Mouse (Mus musculus): ENCODE measurements around the gene Trpm3. TPM values are rescaled to one million over a fixed set of nuclear protein-coding genes. Genes with fewer than 3 reads are reported as not detected.

The Trpm3 gene
- total RNA-seq (2021) = 1.1 and 2.1 TPM in 2 replicates
- long read RNA-seq, experiment 1, partial matches to known transcripts = 0 of 2 reads
- long read RNA-seq, experiment 1, other reads (novel, unspliced or antisense) = 2 of 2 reads
- long read RNA-seq, experiment 2, partial matches to known transcripts = 0 of 7 reads
- long read RNA-seq, experiment 2, other reads (novel, unspliced or antisense) = 7 of 7 reads

DNA sequence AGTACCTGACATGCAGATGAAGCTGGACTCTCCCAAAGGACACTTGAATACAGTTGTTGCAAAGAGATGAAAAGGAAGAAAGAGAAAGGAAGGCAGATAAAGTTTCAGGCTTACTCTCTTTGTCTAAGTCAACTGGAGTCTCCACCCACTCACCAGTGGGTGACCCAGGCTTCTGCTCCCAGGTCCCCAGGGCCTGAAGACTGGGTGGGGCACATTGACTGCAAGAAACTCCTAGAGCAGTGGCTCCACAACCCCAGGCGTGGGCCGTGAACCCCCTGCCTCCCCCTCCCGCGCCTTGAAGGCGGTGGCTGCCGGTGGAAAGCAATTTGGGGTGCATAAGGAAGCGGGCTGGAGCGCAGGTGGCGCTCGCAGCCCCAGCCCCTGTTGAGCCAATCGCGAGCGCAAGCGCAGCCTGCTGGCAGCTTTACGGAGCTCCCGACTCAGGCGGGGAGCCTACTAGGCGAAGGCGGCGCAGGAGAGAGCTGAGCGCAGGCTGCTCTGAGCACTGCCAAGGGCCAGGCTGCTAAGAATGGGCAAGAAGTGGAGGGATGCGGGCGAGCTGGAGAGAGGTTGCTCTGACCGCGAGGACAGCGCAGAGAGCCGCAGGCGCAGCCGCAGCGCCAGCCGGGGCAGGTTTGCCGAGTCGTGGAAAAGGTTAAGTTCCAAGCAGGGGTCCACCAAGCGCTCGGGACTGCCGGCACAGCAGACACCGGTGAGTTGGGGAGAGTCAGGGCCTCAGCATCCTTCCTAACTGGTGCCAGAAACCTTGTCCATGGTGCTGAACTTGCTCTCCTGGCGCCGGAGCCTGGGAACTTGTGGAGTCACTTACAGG, at the start of gene Trpm3:
Gene Trpm3 (plus strand): TSS at position 457 of the 832 bp plus-strand sequence.
- peak; percentile 73 for DNase-seq

GRCm38 (mm10) chr19:22100582-22100981, 38.3 kb upstream of the Trpm3 start:
- DNase-seq = no peak

DNA sequence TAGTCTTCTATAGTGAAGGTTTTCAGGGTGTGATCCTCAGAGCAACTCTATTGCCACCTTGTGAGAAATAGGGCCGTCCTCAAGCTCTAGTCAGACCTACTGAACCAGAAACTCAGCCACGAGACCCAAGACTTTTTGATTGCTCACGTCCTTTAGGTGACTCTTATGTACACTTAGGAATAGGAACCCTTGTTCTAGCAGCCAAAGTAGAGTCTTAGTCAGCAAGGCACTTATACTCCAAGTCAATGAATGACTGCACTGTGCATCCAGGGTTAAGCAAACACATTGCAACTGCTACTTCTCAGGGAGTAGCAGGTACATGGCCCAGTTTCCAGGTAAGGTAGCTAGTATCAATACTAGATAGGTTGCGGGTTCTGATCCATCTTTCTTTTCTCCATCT, 35.0 kb upstream of the Trpm3 start:
- no peak for DNase-seq

DNA sequence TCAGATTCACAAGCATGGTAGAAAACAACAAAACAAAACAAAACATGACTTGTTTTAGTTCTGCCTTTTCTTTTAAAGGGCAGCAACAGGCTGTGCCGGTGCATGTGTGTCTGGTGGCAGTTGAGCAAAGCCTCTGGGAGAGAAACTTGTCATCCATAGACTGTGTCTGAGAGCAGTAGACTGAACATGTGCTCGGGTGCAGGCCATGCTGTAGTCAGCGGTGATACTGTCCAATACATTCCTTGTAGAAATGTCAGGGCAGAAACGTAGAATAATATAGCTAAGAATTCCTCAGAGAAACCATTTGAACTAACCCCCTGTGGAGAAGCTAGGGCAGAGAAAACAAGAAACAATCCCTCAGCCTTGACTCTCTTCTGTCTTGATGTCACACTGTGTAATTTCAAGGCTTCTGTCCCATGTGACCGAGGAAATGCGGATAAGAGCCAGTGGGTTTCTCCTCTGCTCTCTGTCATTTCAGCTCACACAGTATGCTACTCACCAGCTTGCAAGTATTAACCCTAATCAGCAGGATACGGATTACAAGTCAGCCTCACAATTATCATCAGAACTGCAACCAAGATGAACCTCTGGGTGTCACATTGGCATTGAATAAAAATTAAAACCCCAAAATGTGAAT, 33.9 kb upstream of the Trpm3 start:
- no peak for DNase-seq

DNA sequence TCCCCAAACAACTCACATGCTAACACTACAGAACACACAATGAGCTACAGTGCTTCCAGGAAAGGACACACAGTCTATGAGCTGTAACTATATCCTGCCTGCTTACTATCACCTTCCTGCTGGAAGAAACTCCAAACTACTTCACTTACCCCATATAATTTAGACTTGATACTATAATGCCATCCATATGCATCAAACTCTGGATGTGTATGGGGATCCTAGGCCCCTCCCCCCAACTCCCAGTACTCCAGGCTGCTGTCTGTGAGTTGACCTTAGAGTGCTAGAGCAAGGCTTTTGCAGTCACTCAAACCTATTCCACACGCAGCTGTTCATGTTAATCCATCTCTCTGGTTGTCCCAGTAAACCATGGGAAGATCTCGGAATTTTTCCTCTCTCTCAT, 33.2 kb upstream of the Trpm3 start:
- no peak for DNase-seq

DNA sequence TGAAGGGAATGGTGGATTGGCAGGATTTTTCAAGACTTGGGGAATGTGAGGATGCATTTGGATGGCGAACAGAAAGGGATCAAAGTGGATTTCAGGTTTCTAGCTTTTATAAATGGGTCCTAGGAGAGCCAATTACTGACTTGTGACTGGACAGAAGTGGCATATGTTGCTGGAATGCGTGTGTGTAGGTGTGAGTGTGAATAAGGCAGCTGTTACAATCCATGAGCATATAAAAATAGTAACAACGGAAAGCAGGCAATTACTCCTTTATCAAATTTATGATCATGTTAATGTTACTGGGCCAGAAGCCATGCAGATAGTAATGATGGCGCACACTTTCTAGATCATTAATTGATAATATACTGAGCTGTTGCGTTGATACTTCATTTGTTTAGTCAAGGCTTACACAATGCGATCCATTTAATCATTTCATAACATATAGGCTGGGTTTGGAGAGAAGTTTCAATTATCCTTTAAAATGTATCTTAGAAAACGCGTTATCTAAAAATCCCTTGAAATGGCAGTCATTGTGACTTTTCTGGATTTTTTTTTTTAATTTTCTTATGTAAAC, 29.9 kb upstream of the Trpm3 start:
- DNase-seq = no peak

- no peak for DNase-seq
Measured at GRCm38 (mm10) chr19:22120976-22121375, 17.9 kb upstream of the Trpm3 start.

DNA sequence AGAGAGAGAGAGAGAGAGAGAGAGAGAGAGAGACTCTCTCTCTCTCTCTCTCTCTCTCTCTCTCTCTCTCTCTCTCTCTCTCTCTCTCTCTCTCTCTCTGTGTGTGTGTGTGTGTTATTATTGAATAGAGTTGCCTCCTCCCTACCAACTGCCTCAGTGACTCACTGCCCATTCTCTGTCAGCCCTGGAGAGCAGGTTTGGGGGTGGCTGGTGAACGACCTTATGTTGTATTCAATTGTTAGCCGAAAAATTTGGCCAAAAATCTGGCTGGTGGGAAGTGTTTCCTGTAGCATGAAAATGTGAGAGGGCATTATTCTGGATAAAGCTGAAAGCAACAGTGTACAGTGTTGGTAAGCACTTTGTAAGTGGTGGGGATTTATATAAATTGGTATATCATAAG, 17.2 kb upstream of the Trpm3 start:
- DNase-seq = no peak

DNA sequence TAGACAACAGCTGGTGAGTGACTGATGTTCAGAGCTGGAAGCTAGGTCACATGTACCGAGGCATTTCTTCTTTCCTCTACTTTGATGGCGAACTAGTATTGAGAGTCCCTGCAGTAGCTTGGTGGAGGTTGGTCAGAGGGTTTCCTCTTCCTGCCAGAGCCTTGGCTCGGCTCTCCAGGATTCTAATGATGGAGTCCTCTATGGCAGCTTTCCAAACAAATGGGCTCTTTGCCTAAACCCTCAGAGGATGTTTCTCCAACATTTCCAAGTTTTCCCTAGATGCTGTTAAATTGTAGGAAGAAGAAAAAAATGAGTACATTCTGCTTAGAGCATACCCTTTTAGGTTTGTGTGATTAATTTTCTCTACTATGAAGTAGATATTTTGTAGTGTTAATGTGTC, 6.2 kb upstream of the Trpm3 start:
- peak; percentile 7 for DNase-seq

DNA sequence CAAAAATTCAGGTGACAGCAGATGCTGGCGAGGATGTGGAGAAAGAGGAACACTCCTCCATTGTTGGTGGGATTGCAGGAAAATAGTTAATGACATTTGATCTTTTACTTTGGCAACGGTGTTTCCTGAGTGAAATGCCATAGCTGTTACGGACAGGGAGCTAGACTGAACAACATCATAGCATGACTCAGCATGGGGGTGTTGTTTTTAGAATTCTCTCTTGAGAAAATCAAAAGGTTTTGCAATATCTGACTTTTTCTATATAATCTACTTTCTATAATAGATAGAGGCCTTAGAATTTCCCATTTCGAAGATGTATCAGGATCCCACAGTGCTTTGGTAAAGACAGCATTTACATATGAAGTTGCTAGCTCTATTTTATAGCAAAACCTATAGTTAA, 39.7 kb downstream of the Trpm3 start:
- no peak for DNase-seq

DNA sequence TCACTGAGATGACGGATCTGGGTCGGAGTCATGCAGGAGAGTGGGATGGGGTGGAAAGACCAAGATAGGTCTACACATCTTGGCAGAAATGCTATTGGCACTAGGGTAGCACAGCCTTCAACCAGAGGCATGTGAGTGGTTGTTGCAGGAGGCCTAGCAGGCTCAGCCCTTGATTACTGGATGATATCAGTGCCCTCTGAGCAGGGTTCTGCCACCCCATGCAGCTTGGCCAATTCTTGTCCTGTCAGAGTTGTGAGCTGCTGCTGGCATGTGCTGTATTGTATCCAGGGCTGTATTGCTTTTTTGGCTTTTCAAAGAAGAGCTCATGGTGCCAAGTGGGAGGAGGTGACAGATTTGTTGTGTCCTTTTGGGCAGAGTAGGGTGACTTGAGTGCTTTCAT, 40.2 kb downstream of the Trpm3 start:
- DNase-seq = no peak

DNA sequence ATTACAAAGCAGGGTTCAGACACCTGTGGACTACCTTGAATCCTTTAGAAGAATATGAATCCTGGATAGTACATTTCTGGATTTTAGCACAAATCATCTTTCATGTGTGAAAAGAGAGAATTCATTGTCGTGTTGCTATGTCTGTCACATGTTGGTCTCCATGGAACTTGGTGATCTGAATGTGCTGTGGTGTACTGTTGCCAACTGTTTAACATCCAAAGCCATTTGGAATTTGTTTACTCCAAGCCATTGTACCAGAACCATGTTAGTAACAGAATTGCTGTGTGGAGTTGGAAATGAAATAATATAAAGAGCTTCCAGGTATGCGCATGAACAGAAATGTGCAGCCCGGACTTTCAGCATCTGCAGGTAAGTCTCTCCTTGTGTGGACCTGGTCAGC, 41.3 kb downstream of the Trpm3 start:
- no peak for DNase-seq

GRCm38 (mm10) chr19:22189716-22190115, 50.9 kb downstream of the Trpm3 start:
- DNase-seq = no peak

- no peak for DNase-seq
Measured at GRCm38 (mm10) chr19:22222520-22222919, 83.7 kb downstream of the Trpm3 start.

GRCm38 (mm10) chr19:22234187-22234586, 95.3 kb downstream of the Trpm3 start:
- no peak for DNase-seq

DNA sequence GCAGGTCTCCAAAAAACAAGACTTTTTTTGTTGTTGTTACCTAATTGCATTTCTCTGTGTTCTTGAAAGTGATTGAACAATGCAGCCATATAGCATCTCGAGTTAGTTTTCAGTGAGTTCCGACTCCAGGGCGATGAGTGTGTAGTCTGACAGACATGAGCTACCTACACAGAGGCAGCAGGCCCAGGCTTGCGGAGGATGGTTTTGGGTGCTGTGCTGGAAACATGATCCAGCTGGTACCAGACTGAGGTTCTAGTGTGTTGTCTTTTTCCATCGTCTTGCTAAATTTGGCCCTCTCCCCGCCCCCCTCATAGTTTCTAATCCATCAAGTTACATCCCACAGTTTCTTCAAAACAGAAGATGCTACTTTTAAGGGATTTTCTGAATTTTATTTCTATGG, 110.2 kb downstream of the Trpm3 start:
- no peak for DNase-seq

- no peak for DNase-seq
Measured at GRCm38 (mm10) chr19:22272916-22273315, 134.1 kb downstream of the Trpm3 start.

DNA sequence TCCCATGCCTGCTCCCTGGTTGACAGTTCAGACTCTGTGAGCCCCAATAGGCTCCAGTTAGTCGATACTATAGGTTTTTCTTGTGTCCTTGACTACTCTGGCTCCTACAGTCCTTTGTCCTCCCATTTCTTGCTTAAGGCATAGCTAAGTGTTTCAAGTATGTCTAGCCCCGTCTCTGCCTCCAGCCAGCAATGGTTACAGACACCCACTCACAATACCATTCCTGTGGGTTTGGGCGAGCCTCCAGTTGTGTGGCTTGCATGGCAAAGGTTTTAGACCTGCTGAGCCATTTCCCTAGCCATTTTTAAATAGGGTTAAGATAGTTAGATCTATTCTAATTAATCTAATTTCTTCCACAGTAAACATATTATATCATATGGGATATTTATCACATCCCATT, 145.8 kb downstream of the Trpm3 start:
- no peak for DNase-seq

GRCm38 (mm10) chr19:22292671-22293070, 153.8 kb downstream of the Trpm3 start:
- DNase-seq = no peak

DNA sequence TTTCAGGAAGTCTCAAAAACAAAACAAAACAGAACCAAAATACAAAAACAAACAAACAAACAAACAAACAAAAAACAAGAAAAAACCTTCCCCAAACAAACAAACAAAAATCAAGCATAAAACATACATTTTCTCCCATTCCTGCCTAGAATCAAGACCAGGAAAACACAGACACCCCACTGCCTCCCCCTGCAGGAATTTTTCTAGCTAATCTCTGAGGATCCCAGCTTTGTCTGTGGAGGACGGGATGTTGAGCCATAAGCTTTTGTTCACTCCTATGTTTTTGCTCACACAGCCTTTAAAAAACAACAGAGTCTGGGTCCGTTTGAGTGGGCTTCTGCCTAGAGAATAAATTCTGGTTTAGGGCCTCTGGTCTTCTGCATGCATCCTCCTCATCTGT, 162.1 kb downstream of the Trpm3 start:
- DNase-seq = no peak

- no peak for DNase-seq
Measured at GRCm38 (mm10) chr19:22303021-22303951, 164.4 kb downstream of the Trpm3 start.

Data from adrenal gland, postnatal 14 days (tissue).